Mouse (Mus musculus) mouse embryonic stem cell (cell line): ENCODE results near the gene Spag6.

Source experiments
- in situ Hi-C, 2 experiments: fragments of 300-500 bp; cut with MboI; formaldehyde crosslinking; loops; 1 replicate in 1 of 2; 3 replicates in 1 of 2; pipeline ENCODE4 v1.14.3; 2019 to 2020; ENCODE audit warnings: low sequenced_read_pairs in 2 of 2, low pct_unique_long_range_greater_than_20kb in 1 of 2, mixed read lengths in 1 of 2; ENCODE audit not compliant: unreplicated experiment in 1 of 2

Spag6 gene

GRCm38 (mm10) chr2:18686386-18686785, 7.4 kb upstream of the Spag6 start:
- in situ Hi-C loops = loop anchor here in 1 of 2 experiments (25.0 kb wide), 1 partner anchor 751 kb away; the partner anchor contains the start of gene Ptf1a

- in situ Hi-C loops = loop anchor here in 1 of 2 experiments (25.0 kb wide), 1 partner anchor 750 kb away; the partner anchor contains the start of gene Ptf1a
Observed at GRCm38 (mm10) chr2:18686826-18687519, 6.9 kb upstream of the Spag6 start.

GRCm38 (mm10) chr2:18687671-18688170, 6.1 kb upstream of the Spag6 start:
- in situ Hi-C loops = loop anchor here in 1 of 2 experiments (25.0 kb wide), 1 partner anchor 750 kb away; the partner anchor contains the start of gene Ptf1a

- in situ Hi-C loops = loop anchor here in 1 of 2 experiments (25.0 kb wide), 1 partner anchor 749 kb away; the partner anchor contains the start of gene Ptf1a
Observed at GRCm38 (mm10) chr2:18688286-18688685, 5.5 kb upstream of the Spag6 start.

- in situ Hi-C loops = loop anchor here in 1 of 2 experiments (25.0 kb wide), 1 partner anchor 749 kb away; the partner anchor contains the start of gene Ptf1a
Observed at GRCm38 (mm10) chr2:18688708-18689063, 5.1 kb upstream of the Spag6 start.

GRCm38 (mm10) chr2:18689064-18689921, 4.5 kb upstream of the Spag6 start:
- in situ Hi-C loops = loop anchor here in 1 of 2 experiments (25.0 kb wide), 1 partner anchor 748 kb away; the partner anchor contains the start of gene Ptf1a

GRCm38 (mm10) chr2:18690055-18690691, 3.7 kb upstream of the Spag6 start:
- in situ Hi-C loops = loop anchor here in 1 of 2 experiments (10.0 to 25.0 kb wide), 2 partner anchors 655 to 747 kb away; partner anchors contain the start of genes A930004D18Rik and Ptf1a

GRCm38 (mm10) chr2:18690756-18691155, 3.1 kb upstream of the Spag6 start:
- in situ Hi-C loops = loop anchor here in 1 of 2 experiments (10.0 to 25.0 kb wide), 2 partner anchors 656 to 747 kb away; partner anchors contain the start of genes A930004D18Rik and Ptf1a

- in situ Hi-C loops = loop anchor here in 1 of 2 experiments (10.0 to 25.0 kb wide), 2 partner anchors 657 to 745 kb away; partner anchors contain the start of genes A930004D18Rik and Ptf1a
Observed at GRCm38 (mm10) chr2:18692031-18692430, 1.8 kb upstream of the Spag6 start.

- in situ Hi-C loops = loop anchor here in 1 of 2 experiments (10.0 to 25.0 kb wide), 2 partner anchors 658 to 745 kb away; partner anchors contain the start of genes A930004D18Rik and Ptf1a
Observed at GRCm38 (mm10) chr2:18692548-18692947, 1.3 kb upstream of the Spag6 start.

GRCm38 (mm10) chr2:18693491-18693870, 351 bp upstream of the Spag6 start:
- in situ Hi-C loops = loop anchor here in 1 of 2 experiments (10.0 to 25.0 kb wide), 2 partner anchors 659 to 744 kb away; partner anchors contain the start of genes A930004D18Rik and Ptf1a

GRCm38 (mm10) chr2:18694611-18694950, 749 bp downstream of the Spag6 start:
- in situ Hi-C loops = loop anchor here in 1 of 2 experiments (10.0 to 25.0 kb wide), 2 partner anchors 660 to 743 kb away; partner anchors contain the start of genes A930004D18Rik and Ptf1a

GRCm38 (mm10) chr2:18695163-18695562, 1.3 kb downstream of the Spag6 start:
- in situ Hi-C loops = loop anchor here in 1 of 2 experiments (10.0 to 25.0 kb wide), 2 partner anchors 660 to 742 kb away; partner anchors contain the start of genes A930004D18Rik and Ptf1a

- in situ Hi-C loops = loop anchor here in 1 of 2 experiments (10.0 to 25.0 kb wide), 2 partner anchors 661 to 742 kb away; partner anchors contain the start of genes A930004D18Rik and Ptf1a
Observed at GRCm38 (mm10) chr2:18695629-18696150, 1.9 kb downstream of the Spag6 start.

GRCm38 (mm10) chr2:18697591-18698244, 3.9 kb downstream of the Spag6 start:
- in situ Hi-C loops = loop anchor here in 1 of 2 experiments (10.0 to 25.0 kb wide), 2 partner anchors 663 to 740 kb away; partner anchors contain the start of genes A930004D18Rik and Ptf1a

GRCm38 (mm10) chr2:18698663-18699385, 5.0 kb downstream of the Spag6 start:
- in situ Hi-C loops = loop anchor here in 1 of 2 experiments (10.0 to 25.0 kb wide), 2 partner anchors 664 to 738 kb away; partner anchors contain the start of genes A930004D18Rik and Ptf1a
